Mouse (Mus musculus) liver, adult 2 months (tissue): ENCODE results near the gene Cenpi.

ENCODE experiments used
- CTCF ChIP-seq: fragments of 200-500 bp; IDR thresholded peaks from 2 replicates; pipeline ENCODE4 v1.5.1; 2011; ENCODE audit warnings: low read depth, low read length, control low read depth
- POLR2A ChIP-seq: fragments of 200-500 bp; IDR thresholded peaks from 2 replicates; pipeline ENCODE4 v1.6.1; 2011; ENCODE audit warnings: low read length, control low read depth; ENCODE audit not compliant: insufficient read depth; ENCODE audit errors: extremely low read depth

GRCm38 (mm10) chrX:134296301-134296700 lies 11.6 kb upstream of the Cenpi start:
- TF ChIP-seq CTCF (no peak), POLR2A (no peak)
